Mouse (Mus musculus): Measurements from ENCODE around the gene Gm14632. TPM values are rescaled to one million over a fixed set of nuclear protein-coding genes. Genes with fewer than 3 reads are reported as not detected.
"Not testable (repeated sequence)": the region's sequence is repeated elsewhere in the genome, so short reads cannot be mapped to it uniquely, and the experiment has no call there.

The Gm14632 gene
- total RNA-seq (2021) = not detected
- long read RNA-seq, experiment 1 = 0 reads
- long read RNA-seq, experiment 2 = 0 reads

DNA sequence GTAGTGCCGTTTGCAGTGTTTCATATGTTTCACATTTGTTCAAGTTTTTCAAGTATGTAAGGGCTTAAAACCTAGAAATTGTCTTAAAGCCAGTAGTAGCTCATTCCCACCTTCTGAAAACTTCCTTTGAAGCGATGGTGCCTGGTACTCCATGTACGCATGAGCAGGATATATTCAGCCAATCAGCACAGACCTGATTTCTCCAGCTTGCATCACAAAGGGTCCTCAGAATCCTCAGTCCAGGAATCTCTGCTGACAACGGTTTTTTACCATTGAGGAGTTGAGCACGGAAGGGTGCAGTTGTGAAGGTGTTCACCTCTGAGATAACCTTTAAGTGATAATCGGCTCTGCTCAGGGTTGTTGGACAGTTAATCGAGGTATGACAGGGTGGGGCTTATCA, at the start of gene Gm14632:
Gm14632 (plus strand) TSS at position 301 of the 400 bp plus-strand sequence.
- H3K27ac ChIP-seq; H3K4me3 ChIP-seq; DNase-seq (ENCODE audit: low spot score in 2 of 2): not testable (repeated sequence)

Measured in layer of hippocampus, adult 2 months (tissue).